Mouse (Mus musculus): ENCODE data around the gene Tm4sf5. TPM values are rescaled to one million over a fixed set of nuclear protein-coding genes. Genes with fewer than 3 reads are reported as not detected.
"Not testable (repeated sequence)": the region's sequence is repeated elsewhere in the genome, so short reads cannot be mapped to it uniquely, and the experiment has no call there.

The Tm4sf5 gene
- total and polyA plus RNA-seq, 2 experiments from 2014 or later, result 0.34 to 7.6 TPM

DNA sequence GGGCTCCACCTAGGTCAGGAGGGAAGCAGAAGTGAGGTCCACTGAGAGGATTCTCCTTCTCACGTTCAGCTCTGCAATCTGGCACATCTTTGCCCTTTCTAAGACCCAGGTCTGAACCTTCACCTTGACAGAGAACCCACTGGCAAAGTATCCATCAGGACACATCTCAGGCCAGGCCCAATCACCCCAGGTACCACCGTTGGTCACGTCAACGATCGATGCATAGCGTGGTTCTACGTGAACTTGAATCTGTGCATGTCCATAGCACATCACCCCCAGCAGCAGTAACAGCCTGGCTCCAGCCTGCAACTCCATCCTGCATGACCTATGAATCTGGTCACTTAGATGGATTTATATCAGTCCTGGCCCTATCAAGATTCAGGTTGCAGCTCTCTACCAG is 9.2 kb downstream of the Tm4sf5 start, which contains the start of gene Vmo1:
Gene Vmo1, minus strand, starts transcription at position 329 of the 400 bp plus-strand sequence.
- Histone ChIP-seq H3K36me3 (replicated peaks; ENCODE audit: control insufficient read depth, insufficient read depth, low read length) (no peaks in the 10 kb centered on the region), H3K9ac (replicated peaks; ENCODE audit: low read depth, low read length) (no peak within 1 kb of the TSS), H3K4me1 (ENCODE audit: control insufficient read depth, insufficient read depth) (no peaks in the 10 kb centered on the region), H3K9me3 (replicated peaks; ENCODE audit: control insufficient read depth, low read length) (no peaks in the 10 kb centered on the region), H3K4me2 (ENCODE audit: low read depth, low read length) (no peak within 1 kb of the TSS), H3K4me3 (ENCODE audit: low read depth, low read length) (no peak within 1 kb of the TSS), H3K27me3 (ENCODE audit: control insufficient read depth, insufficient read depth, low read length) (peaks cover 8% of the 10 kb centered on the region; the same call in 1 of the 2 replicates), H3K27ac (ENCODE audit: low read depth) (no peak within 1 kb of the TSS)
- no peak for TF ChIP-seq CTCF (IDR thresholded peaks at IDR 0.05; ENCODE audit: low read depth)
- TF ChIP-seq EP300 (IDR thresholded peaks at IDR 0.05; ENCODE audit: low read depth), result no peak
- no peak for DNase-seq (ENCODE audit: low spot score)
- 84% methylated on average over 7 of the region's 7 CpGs for WGBS
- no peak for ATAC-seq (ENCODE audit: insufficient read depth, low read depth)

DNA sequence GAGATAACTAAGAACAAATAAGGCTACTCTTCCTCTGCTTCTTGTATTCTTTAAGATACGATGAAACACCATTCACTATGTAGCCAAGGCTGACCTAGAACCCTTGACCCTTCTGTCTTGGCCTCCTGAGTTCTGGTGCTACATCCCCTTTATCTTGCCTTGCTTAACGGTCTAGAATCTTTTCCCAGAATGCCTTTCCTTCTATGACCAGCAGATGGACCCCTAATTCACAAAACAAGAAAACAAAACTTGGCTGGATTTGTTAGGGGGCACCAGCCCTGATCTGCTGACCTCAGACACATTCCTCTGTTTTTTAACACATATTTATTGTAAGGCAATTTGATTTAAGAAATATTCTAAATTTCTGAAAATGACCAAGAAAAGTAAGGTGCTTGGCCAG is 11.3 kb downstream of the Tm4sf5 start:
- Histone ChIP-seq H3K9me3 (replicated peaks; ENCODE audit: control insufficient read depth, low read length) (no peaks in the 10 kb centered on the region), H3K4me2 (ENCODE audit: low read depth, low read length) (no peak overlapping the region), H3K4me1 (ENCODE audit: control insufficient read depth, insufficient read depth) (no peaks in the 10 kb centered on the region), H3K36me3 (replicated peaks; ENCODE audit: control insufficient read depth, insufficient read depth, low read length) (no peaks in the 10 kb centered on the region), H3K4me3 (ENCODE audit: low read depth, low read length) (no peak overlapping the region), H3K27ac (ENCODE audit: low read depth) (no peak overlapping the region), H3K9ac (replicated peaks; ENCODE audit: low read depth, low read length) (no peak overlapping the region), H3K27me3 (ENCODE audit: control insufficient read depth, insufficient read depth, low read length) (no peaks in the 10 kb centered on the region)
- WGBS, result 23% methylated on average over 2 of the region's 2 CpGs
- TF ChIP-seq CTCF (IDR thresholded peaks at IDR 0.05; ENCODE audit: low read depth), result peak; percentile 73
- no peak for TF ChIP-seq EP300 (IDR thresholded peaks at IDR 0.05; ENCODE audit: low read depth)
- DNase-seq (ENCODE audit: low spot score), result peak; percentile 51
- no peak for ATAC-seq (ENCODE audit: insufficient read depth, low read depth)

DNA sequence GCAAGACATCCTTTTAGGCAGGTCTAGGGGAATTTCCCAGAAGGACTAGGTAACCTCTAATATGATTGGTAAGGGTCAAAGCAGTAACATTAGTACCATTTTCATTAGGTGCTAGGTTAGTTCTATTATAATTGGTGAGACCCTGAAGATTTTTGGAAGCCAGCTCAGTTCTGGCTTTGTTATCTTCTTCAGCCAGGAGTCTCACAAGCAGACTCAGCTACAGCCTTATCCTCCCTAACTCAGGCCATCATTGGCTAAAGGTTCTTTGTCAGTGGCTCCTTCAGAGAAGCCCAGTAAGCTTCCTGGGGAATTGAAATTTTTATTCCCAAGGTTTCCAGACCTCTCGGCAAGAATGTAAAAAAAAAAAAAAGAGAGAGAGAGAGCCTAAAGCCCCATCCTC is 13.4 kb downstream of the Tm4sf5 start:
- no peak overlapping the region for H3K4me2 ChIP-seq (ENCODE audit: low read depth, low read length)
- no peak for TF ChIP-seq EP300 (IDR thresholded peaks at IDR 0.05; ENCODE audit: low read depth)
- no peak for TF ChIP-seq CTCF (IDR thresholded peaks at IDR 0.05; ENCODE audit: low read depth)
- no peaks in the 10 kb centered on the region for H3K27me3 ChIP-seq (ENCODE audit: control insufficient read depth, insufficient read depth, low read length)
- ATAC-seq (ENCODE audit: insufficient read depth, low read depth), result no peak
- no peak overlapping the region for H3K27ac ChIP-seq (ENCODE audit: low read depth)
- WGBS, result 65% methylated on average over 1 of the region's 1 CpGs
- no peak for DNase-seq (ENCODE audit: low spot score)
- no peaks in the 10 kb centered on the region for H3K9me3 ChIP-seq (replicated peaks; ENCODE audit: control insufficient read depth, low read length)
- H3K4me1 ChIP-seq (ENCODE audit: control insufficient read depth, insufficient read depth), result no peaks in the 10 kb centered on the region
- H3K9ac ChIP-seq (replicated peaks; ENCODE audit: low read depth, low read length), result no peak overlapping the region
- H3K36me3 ChIP-seq (replicated peaks; ENCODE audit: control insufficient read depth, insufficient read depth, low read length), result no peaks in the 10 kb centered on the region
- H3K4me3 ChIP-seq (ENCODE audit: low read depth, low read length), result no peak overlapping the region

DNA sequence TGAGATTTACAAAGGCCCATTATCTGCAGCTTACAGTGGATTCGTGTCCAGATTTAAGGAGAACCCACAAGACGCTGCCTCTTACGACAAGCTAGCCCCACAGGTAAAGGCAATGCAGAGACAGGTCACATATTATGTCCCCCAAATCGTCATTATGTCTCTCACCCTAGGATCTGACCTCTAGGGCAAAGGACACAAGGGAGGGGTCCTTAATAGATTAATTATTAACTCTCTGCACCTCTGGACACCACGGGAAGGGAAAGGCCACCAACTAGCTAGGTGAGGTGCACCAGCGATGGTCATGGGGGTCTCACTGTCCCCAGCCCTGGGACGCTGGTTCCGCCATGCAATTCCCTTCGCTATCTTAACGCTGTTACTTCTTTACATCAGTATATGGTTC is 13.9 kb downstream of the Tm4sf5 start, which contains the start of gene Gltpd2:
Gene Gltpd2, plus strand, starts transcription at position 274 of the 400 bp plus-strand sequence.
- H3K4me3 ChIP-seq (ENCODE audit: low read depth, low read length), result peak within 1 kb of the TSS; percentile 31
- H3K9ac ChIP-seq (replicated peaks; ENCODE audit: low read depth, low read length), result peak within 1 kb of the TSS; percentile 61
- H3K36me3 ChIP-seq (replicated peaks; ENCODE audit: control insufficient read depth, insufficient read depth, low read length), result no peaks in the 10 kb centered on the region
- H3K9me3 ChIP-seq (replicated peaks; ENCODE audit: control insufficient read depth, low read length), result no peaks in the 10 kb centered on the region
- no peak for DNase-seq (ENCODE audit: low spot score)
- TF ChIP-seq EP300 (IDR thresholded peaks at IDR 0.05; ENCODE audit: low read depth) (no peak), CTCF (IDR thresholded peaks at IDR 0.05; ENCODE audit: low read depth) (no peak)
- ATAC-seq (ENCODE audit: insufficient read depth, low read depth), result no peak
- WGBS, result 91% methylated on average over 10 of the region's 10 CpGs
- no peaks in the 10 kb centered on the region for H3K27me3 ChIP-seq (ENCODE audit: control insufficient read depth, insufficient read depth, low read length)
- peak within 1 kb of the TSS; percentile 70 for H3K27ac ChIP-seq (ENCODE audit: low read depth)
- no peaks in the 10 kb centered on the region for H3K4me1 ChIP-seq (ENCODE audit: control insufficient read depth, insufficient read depth)
- H3K4me2 ChIP-seq (ENCODE audit: low read depth, low read length), result peak within 1 kb of the TSS; percentile 51

DNA sequence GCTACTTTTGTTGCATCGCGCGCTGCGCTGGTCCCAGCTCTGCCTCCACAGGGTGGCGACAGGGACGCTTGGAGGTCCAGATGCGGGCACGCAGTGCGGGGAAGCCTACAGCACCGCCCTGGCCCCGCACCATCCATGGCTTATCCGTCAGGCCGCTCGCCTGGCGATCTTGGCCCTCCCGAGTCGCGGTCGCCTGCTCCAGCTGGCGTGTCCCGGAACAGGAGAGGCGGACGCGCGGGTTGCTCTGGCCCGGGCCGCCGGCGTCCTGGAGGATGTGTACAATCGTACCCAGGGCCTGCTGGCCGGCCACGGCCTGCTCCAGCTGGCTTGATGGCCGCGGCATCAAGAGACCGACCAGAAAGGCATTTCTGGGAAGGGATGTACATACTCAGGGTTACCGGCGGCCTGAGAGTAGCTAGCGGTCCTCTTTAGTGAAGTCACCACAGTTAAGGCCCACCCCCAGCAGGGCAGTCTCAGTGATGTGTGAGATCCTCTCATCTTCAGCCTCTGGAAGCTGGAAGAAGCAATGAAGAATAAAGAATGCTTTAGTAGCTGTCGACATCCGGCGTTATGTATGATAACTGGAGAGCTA is 15.2 kb downstream of the Tm4sf5 start:
- H3K4me3 ChIP-seq (ENCODE audit: low read depth, low read length), result peak overlapping the region; percentile 31
- no peaks in the 10 kb centered on the region for H3K9me3 ChIP-seq (replicated peaks; ENCODE audit: control insufficient read depth, low read length)
- peak overlapping the region; percentile 61 for H3K9ac ChIP-seq (replicated peaks; ENCODE audit: low read depth, low read length)
- DNase-seq (ENCODE audit: low spot score) (peak; percentile 31), ATAC-seq (ENCODE audit: insufficient read depth, low read depth) (peak; percentile 33)
- H3K36me3 ChIP-seq (replicated peaks; ENCODE audit: control insufficient read depth, insufficient read depth, low read length), result no peaks in the 10 kb centered on the region
- H3K4me1 ChIP-seq (ENCODE audit: control insufficient read depth, insufficient read depth), result no peaks in the 10 kb centered on the region
- peak overlapping the region; percentile 51 for H3K4me2 ChIP-seq (ENCODE audit: low read depth, low read length)
- TF ChIP-seq EP300 (IDR thresholded peaks at IDR 0.05; ENCODE audit: low read depth) (no peak), CTCF (IDR thresholded peaks at IDR 0.05; ENCODE audit: low read depth) (peak; percentile 25)
- WGBS, result 8% methylated on average over 41 of the region's 41 CpGs
- no peaks in the 10 kb centered on the region for H3K27me3 ChIP-seq (ENCODE audit: control insufficient read depth, insufficient read depth, low read length)
- peak overlapping the region; percentile 70 for H3K27ac ChIP-seq (ENCODE audit: low read depth)

DNA sequence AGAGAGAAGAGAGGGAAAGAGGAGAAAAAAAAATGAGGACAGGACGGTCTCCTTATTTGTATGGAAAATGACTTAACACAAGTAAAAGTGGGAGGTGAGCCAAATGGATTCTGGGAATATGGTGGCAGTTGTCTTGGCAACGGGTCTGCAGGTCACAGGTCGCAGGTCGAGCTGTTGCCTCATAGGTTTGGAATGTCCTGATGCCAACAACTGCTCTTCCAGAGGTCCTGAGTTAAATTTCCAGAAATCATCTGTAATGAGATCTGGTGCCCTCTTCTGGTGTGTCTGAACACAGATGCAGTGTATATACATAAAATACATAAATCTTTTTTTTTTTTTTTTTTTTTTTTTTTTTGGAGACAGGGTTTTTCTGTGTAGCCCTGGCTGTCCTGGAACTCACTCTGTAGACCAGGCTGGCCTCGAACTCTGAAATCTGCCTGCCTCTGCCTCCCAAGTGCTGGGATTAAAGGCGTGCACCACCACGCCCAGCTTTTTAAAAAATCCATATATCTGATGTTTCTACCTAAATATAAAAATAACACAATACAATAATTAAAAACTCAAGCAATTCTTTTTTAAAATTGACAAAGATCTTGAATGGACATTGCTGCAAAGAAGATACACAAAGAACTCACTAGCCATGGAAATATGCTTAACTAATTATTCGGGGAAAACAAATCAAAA is 18.4 kb downstream of the Tm4sf5 start:
- DNase-seq (ENCODE audit: low spot score); ATAC-seq (ENCODE audit: insufficient read depth, low read depth); H3K4me2 ChIP-seq (ENCODE audit: low read depth, low read length); H3K27ac ChIP-seq (ENCODE audit: low read depth); H3K9me3 ChIP-seq (replicated peaks; ENCODE audit: control insufficient read depth, low read length); H3K27me3 ChIP-seq (ENCODE audit: control insufficient read depth, insufficient read depth, low read length); H3K4me3 ChIP-seq (ENCODE audit: low read depth, low read length); H3K4me1 ChIP-seq (ENCODE audit: control insufficient read depth, insufficient read depth); H3K9ac ChIP-seq (replicated peaks; ENCODE audit: low read depth, low read length): not testable (repeated sequence)
- peaks cover 24% of the 10 kb centered on the region for H3K36me3 ChIP-seq (replicated peaks; ENCODE audit: control insufficient read depth, insufficient read depth, low read length)
- WGBS, result 86% methylated on average over 8 of the region's 8 CpGs
